ENCODE assay signal across 19 mouse cellular contexts in the genomic region with DNA sequence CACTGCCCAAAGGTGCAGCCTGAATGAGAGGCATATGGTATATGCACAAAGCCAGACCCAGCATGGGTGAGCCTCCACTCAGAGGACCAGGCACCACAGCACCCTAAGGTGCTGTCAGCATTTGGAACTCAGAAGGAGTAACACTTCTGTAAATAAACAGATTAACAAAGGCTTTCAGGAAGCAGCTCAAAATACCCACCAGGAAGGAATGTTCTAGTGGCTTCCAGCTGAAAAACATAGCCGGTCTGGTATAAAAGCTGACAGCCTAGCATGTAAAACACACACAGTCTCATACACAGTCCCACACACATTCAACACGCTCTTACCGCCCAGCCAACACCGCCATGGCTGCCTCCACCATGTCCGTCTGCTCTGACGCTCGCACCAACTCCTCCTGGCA. TPM values are rescaled to one million over a fixed set of nuclear protein-coding genes. Genes with fewer than 3 reads are reported as not detected.
A peak's percentile ranks its signal among the peaks of the same experiment; 100 is the strongest.
DNase-seq lines count a peak whose midpoint lies in the region; ATAC-seq lines count a peak whose summit lies in the region.
"Had no signal": no experiment of that assay in that cellular context is flagged by ENCODE, and none has a peak within 500 bp of the region (broad histone marks: within the 10 kb centered on the region; RNA-seq: fewer than 3 reads in every experiment).

A gene (plus strand): TSS at position 301 of the 400 bp plus-strand sequence.

- H3K27me3 ChIP-seq in midbrain, embryonic 11.5 days (ENCODE audit: control insufficient read depth, insufficient read depth, low read length), result no peaks in the 10 kb centered on the region
- H3K27me3 ChIP-seq in midbrain, embryonic 16.5 days (ENCODE audit: control insufficient read depth, insufficient read depth, low read depth, low read length), result no peaks in the 10 kb centered on the region

- DNase-seq in midbrain, embryonic 11.5 days (ENCODE audit: low spot score, missing footprints), result peak; percentile 72
- DNase-seq: adrenal gland, adult 2 months; adrenal gland, adult 8-10 months; adrenal gland, postnatal 10 days; adrenal gland, postnatal 14 days; adrenal gland, postnatal 25 days; adrenal gland, postnatal 36 days; B cell, adult 2 months; cerebellum, adult 11 months; cerebellum, adult 11-12 months; cerebellum, adult 18-20 months; cerebellum, adult 2 months had no signal

- no peaks in the 10 kb centered on the region for H3K4me1 ChIP-seq in midbrain, embryonic 11.5 days (ENCODE audit: control insufficient read depth, insufficient read depth, low read length)
- H3K4me1 ChIP-seq in midbrain, embryonic 16.5 days (ENCODE audit: control insufficient read depth, insufficient read depth, low read length), result no peaks in the 10 kb centered on the region

- no peaks in the 10 kb centered on the region for H3K9me3 ChIP-seq in midbrain, embryonic 11.5 days (ENCODE audit: control insufficient read depth, low read length)
- peaks cover 3% of the 10 kb centered on the region; the same call in 1 of the 2 replicates for H3K9me3 ChIP-seq in midbrain, embryonic 16.5 days (replicated peaks; ENCODE audit: control insufficient read depth, low read length, poor library complexity, severe bottlenecking)
- H3K9me3 ChIP-seq: G1E had no signal

- 48% methylated on average over 7 of the region's 7 CpGs for WGBS in midbrain, embryonic 11.5 days
- 43% methylated on average over 7 of the region's 7 CpGs for WGBS in midbrain, embryonic 16.5 days

- no peaks in the 10 kb centered on the region for H3K36me3 ChIP-seq in midbrain, embryonic 11.5 days (ENCODE audit: control insufficient read depth, insufficient read depth, low read length)
- no peaks in the 10 kb centered on the region for H3K36me3 ChIP-seq in midbrain, embryonic 16.5 days (ENCODE audit: control insufficient read depth, insufficient read depth, low read length)
- H3K36me3 ChIP-seq: G1E had no signal

- no peak within 1 kb of the TSS for H3K9ac ChIP-seq in midbrain, embryonic 11.5 days (ENCODE audit: low read length)
- H3K9ac ChIP-seq in midbrain, embryonic 16.5 days (ENCODE audit: low read depth, low read length), result no peak within 1 kb of the TSS

- ATAC-seq in midbrain, embryonic 11.5 days (ENCODE audit: low FRiP score), result no peak
- no peak for ATAC-seq in midbrain, embryonic 16.5 days
- ATAC-seq: activated CD4-positive, CD25-positive, alpha-beta regulatory T cell, adult 4 months; CD4-positive, CD25-positive, alpha-beta regulatory T cell, adult 4 months; Patski had no signal

- no peak within 1 kb of the TSS for H3K4me3 ChIP-seq in midbrain, embryonic 11.5 days (ENCODE audit: low read depth, low read length)
- H3K4me3 ChIP-seq in midbrain, embryonic 16.5 days (ENCODE audit: low read depth, low read length), result no peak within 1 kb of the TSS

- H3K27ac ChIP-seq in midbrain, embryonic 11.5 days (ENCODE audit: low read depth, low read length), result no peak within 1 kb of the TSS
- no peak within 1 kb of the TSS for H3K27ac ChIP-seq in midbrain, embryonic 16.5 days (ENCODE audit: low read length)

- H3K4me2 ChIP-seq in midbrain, embryonic 11.5 days, result no peak within 1 kb of the TSS
- no peak within 1 kb of the TSS for H3K4me2 ChIP-seq in midbrain, embryonic 16.5 days (ENCODE audit: low read length)

RNA-seq across cellular contexts. Expression of the gene that starts here (rescaled TPM):
- not detected in 2 replicates for polyA plus RNA-seq in midbrain, embryonic 11.5 days (2014; fragmentation: Nextera tagmentation; extraction: Ambion mirVana)
- not detected in 2 replicates for polyA plus RNA-seq in midbrain, embryonic 16.5 days (2015; fragmentation: Nextera tagmentation; extraction: Ambion mirVana)
- polyA plus RNA-seq: activated CD4-positive, CD25-positive, alpha-beta regulatory T cell, adult 4 months; adrenal gland, adult 2 months; brain, embryonic 14.5 days; C2C12; CD4-positive, CD25-positive, alpha-beta regulatory T cell, adult 4 months; cerebellum, adult 2 months; G1E; Patski had no signal

Comparison
In these comparisons a context has a peak if more than half of its experiments do, and no peak if none do; other contexts are left out.
1. Peak in DNase-seq in midbrain, embryonic 11.5 days; RNA of the gene not detected or under 1 TPM.